In genomic region chr10:61211743-61212142, GRCm38 (mm10) we compare ENCODE assay signal across 9 mouse cellular contexts. TPM values are rescaled to one million over a fixed set of nuclear protein-coding genes. Genes with fewer than 3 reads are reported as not detected.
A peak's percentile ranks its signal among the peaks of the same experiment; 100 is the strongest.
DNase-seq lines count a peak whose midpoint lies in the region; ATAC-seq lines count a peak whose summit lies in the region.
"Had no signal": no experiment of that assay in that cellular context is flagged by ENCODE, and none has a peak within 500 bp of the region (broad histone marks: within the 10 kb centered on the region; RNA-seq: fewer than 3 reads in every experiment).

No protein-coding gene starts in this region.

- no peak overlapping the region for H3K27ac ChIP-seq in hindbrain, embryonic 15.5 days (replicated peaks)
- H3K27ac ChIP-seq in limb, embryonic 11.5 days (replicated peaks; ENCODE audit: low read depth, low read length): no peak overlapping the region
- H3K27ac ChIP-seq: liver, embryonic 13.5 days had no signal

- H3K4me1 ChIP-seq in hindbrain, embryonic 15.5 days (replicated peaks): 0 out of 2 replicates have a peak, but pooled peaks cover 5% of the 10 kb centered on the region
- no peaks in the 10 kb centered on the region for H3K4me1 ChIP-seq in limb, embryonic 11.5 days (ENCODE audit: control insufficient read depth, insufficient read depth, low read length)

- H3K9me3 ChIP-seq in hindbrain, embryonic 15.5 days: no peaks in the 10 kb centered on the region
- no peaks in the 10 kb centered on the region for H3K9me3 ChIP-seq in limb, embryonic 11.5 days (ENCODE audit: control insufficient read depth, low read length)

- 0 out of 2 replicates have a peak, but pooled peaks cover 7% of the 10 kb centered on the region for H3K27me3 ChIP-seq in hindbrain, embryonic 15.5 days
- no peaks in the 10 kb centered on the region for H3K27me3 ChIP-seq in limb, embryonic 11.5 days (ENCODE audit: control insufficient read depth, insufficient read depth, low read length)

- H3K9ac ChIP-seq in hindbrain, embryonic 15.5 days: no peak overlapping the region
- no peak overlapping the region for H3K9ac ChIP-seq in limb, embryonic 11.5 days (ENCODE audit: low read length)
- H3K9ac ChIP-seq: liver, embryonic 13.5 days had no signal

- 8% methylated on average over 13 of the region's 13 CpGs for WGBS in hindbrain, embryonic 15.5 days
- 9% methylated on average over 13 of the region's 13 CpGs for WGBS in limb, embryonic 11.5 days

- H3K4me2 ChIP-seq in hindbrain, embryonic 15.5 days: no peak overlapping the region
- no peak overlapping the region for H3K4me2 ChIP-seq in limb, embryonic 11.5 days (ENCODE audit: low read depth, severe bottlenecking)
- H3K4me2 ChIP-seq: liver, embryonic 13.5 days had no signal

- no peak for ATAC-seq in CD4-positive, CD25-positive, alpha-beta regulatory T cell, adult 4 months
- ATAC-seq in hindbrain, embryonic 15.5 days (ENCODE audit: low FRiP score, low read depth): 0 out of 2 replicates have a peak, but pooled peaks have one; percentile 30
- ATAC-seq in limb, embryonic 11.5 days (ENCODE audit: insufficient number of reproducible peaks, low FRiP score, low TSS enrichment, low read depth): no peak

- H3K36me3 ChIP-seq in hindbrain, embryonic 15.5 days: no peaks in the 10 kb centered on the region
- H3K36me3 ChIP-seq in limb, embryonic 11.5 days (ENCODE audit: control insufficient read depth, insufficient read depth, low read length): no peaks in the 10 kb centered on the region
- H3K36me3 ChIP-seq: liver, embryonic 13.5 days had no signal

- no peak overlapping the region for H3K4me3 ChIP-seq in hindbrain, embryonic 15.5 days
- no peak overlapping the region for H3K4me3 ChIP-seq in limb, embryonic 11.5 days (ENCODE audit: low read depth, low read length)
- H3K4me3 ChIP-seq: liver, embryonic 13.5 days had no signal

- peak; percentile 73 for DNase-seq in CD4-positive, CD25-positive, alpha-beta regulatory T cell, adult 2 months (ENCODE audit: low read depth, low spot score)
- DNase-seq in urinary bladder, postnatal 25 days (ENCODE audit: low spot score): peak; percentile 59
- DNase-seq in urinary bladder, postnatal 10 days (ENCODE audit: low spot score): no peak
- DNase-seq in embryo, embryonic 11 days: peak; percentile 86
- peak; percentile 78 for DNase-seq in limb, embryonic 11.5 days (ENCODE audit: low spot score)
- DNase-seq in right cerebral cortex, postnatal 14 days: peak; percentile 65
- DNase-seq: liver, embryonic 13.5 days had no signal

RNA-seq across cellular contexts. Expression of gene Tbata, which starts 40.0 kb away (rescaled TPM):
- not detected for polyA plus RNA-seq in CD4-positive, CD25-positive, alpha-beta regulatory T cell, adult 4 months (2017; shearing (Covaris generic))
- 0.21 and 0.56 TPM in 2 replicates for polyA plus RNA-seq in hindbrain, embryonic 15.5 days (2015; fragmentation: Nextera tagmentation; extraction: Ambion mirVana)
- polyA plus RNA-seq in limb, embryonic 11.5 days (2014; fragmentation: Nextera tagmentation; extraction: Ambion mirVana): not detected in 2 replicates
- polyA plus RNA-seq: liver, embryonic 13.5 days had no signal
